Mouse (Mus musculus) kidney, postnatal 0 days (tissue): ENCODE measurements at regions not wholly inside any gene's neighbourhood (a gene's known extent, or its start where the extent isn't known, plus 50 kb on each side); places are given as distances from the start of the nearest gene placed in this dataset.

Source experiments
- ATAC-seq: fragments of 200-750 bp; cut with Nextera tagmentation; replicated peaks from 2 replicates; pipeline ENCODE4 v1.8.0; 2017; ENCODE audit warnings: low read depth, moderate number of reproducible peaks, moderate TSS enrichment, moderate library complexity; ENCODE audit not compliant: low FRiP score
- DNase-seq: peaks from one replicate; pipeline ENCODE4 v3.0.0-alpha.2; 2016; ENCODE audit warnings: low spot score
- H3K27ac ChIP-seq: fragments of 300-500 bp; sonication (generic); 2 replicates; pipeline ENCODE4 v1.5.1; 2014; ENCODE audit warnings: mild to moderate bottlenecking
- H3K27me3 ChIP-seq: fragments of 300-500 bp; sonication (generic); 2 replicates; pipeline ENCODE4 v1.6.1; 2014; ENCODE audit warnings: low read length, mixed read lengths; ENCODE audit not compliant: insufficient read depth
- H3K36me3 ChIP-seq: fragments of 300-500 bp; sonication (generic); 2 replicates; pipeline ENCODE4 v1.6.1; 2014; ENCODE audit warnings: low read length, mixed read lengths; ENCODE audit not compliant: insufficient read depth
- H3K4me1 ChIP-seq: fragments of 300-500 bp; sonication (generic); replicated peaks from 2 replicates; pipeline ENCODE4 v1.6.1; 2014; ENCODE audit warnings: antibody characterized with exemption, low read length, mixed read lengths; ENCODE audit not compliant: insufficient read depth
- H3K4me2 ChIP-seq: fragments of 300-500 bp; sonication (generic); 2 replicates; pipeline ENCODE4 v1.6.1; 2014; ENCODE audit warnings: mild to moderate bottlenecking, low read length, moderate library complexity, mixed read lengths
- H3K4me3 ChIP-seq: fragments of 300-500 bp; sonication (generic); replicated peaks from 2 replicates; pipeline ENCODE4 v1.5.1; 2014; ENCODE audit warnings: low read depth, low read length
- H3K9ac ChIP-seq: fragments of 300-500 bp; sonication (generic); 2 replicates; pipeline ENCODE4 v1.6.1; 2014; ENCODE audit warnings: low read depth, low read length
- H3K9me3 ChIP-seq: fragments of 300-500 bp; sonication (generic); replicated peaks from 2 replicates; pipeline ENCODE4 v1.6.1; 2016; ENCODE audit warnings: low read length, inconsistent platforms, mixed read lengths
- CTCF ChIP-seq: IDR thresholded peaks from 2 replicates; pipeline ENCODE4 v1.5.1; 2016; ENCODE audit warnings: antibody characterized with exemption, low read depth, mild to moderate bottlenecking, moderate library complexity
- WGBS: fragments of 180-500 bp; shearing (Covaris S2); extraction: QIAGEN DNeasy Blood & Tissue Kit; methylation state at CpG from one replicate; pipeline ENCODE4 v1.1.7; 2014; 5-methylcytosine and 5-hydroxymethylcytosine counted together

GRCm38 (mm10) chr9:63049290-63049689 lies 61.6 kb upstream of the Pias1 start:
- Histone ChIP-seq H3K9me3 (no peaks in the 10 kb centered on the region), H3K4me1 (no peaks in the 10 kb centered on the region), H3K4me3 (no peak overlapping the region), H3K27me3 (no peaks in the 10 kb centered on the region), H3K27ac (no peak overlapping the region), H3K36me3 (no peaks in the 10 kb centered on the region), H3K4me2 (no peak overlapping the region), H3K9ac (no peak overlapping the region)
- ATAC-seq (no peak), DNase-seq (no peak)
- 90% methylated on average over 5 of the region's 5 CpGs for WGBS
- no peak for TF ChIP-seq CTCF

DNA sequence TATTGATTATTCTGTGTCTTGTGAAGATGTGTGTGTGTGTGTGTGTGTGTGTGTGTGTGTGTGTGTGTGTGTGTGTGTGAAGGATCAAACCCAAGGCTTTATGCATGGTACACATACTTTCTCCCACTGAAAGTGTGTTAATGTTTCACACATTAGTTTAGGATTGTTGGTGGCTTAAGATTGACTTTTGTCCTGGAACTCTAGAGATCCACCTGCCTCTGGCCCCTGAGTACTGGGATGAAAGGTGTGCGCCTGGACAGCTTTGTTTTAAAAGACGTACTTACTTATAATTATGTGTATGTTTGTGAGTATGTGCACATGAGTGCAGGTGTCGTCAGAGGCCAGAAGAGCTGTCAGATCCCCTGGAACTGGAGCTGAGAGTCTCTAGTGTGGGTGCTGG lies 59.3 kb upstream of the Pias1 start:
- DNase-seq (no peak), ATAC-seq (no peak)
- H3K9ac ChIP-seq: no peak overlapping the region
- H3K4me2 ChIP-seq: no peak overlapping the region
- no peak overlapping the region for H3K4me3 ChIP-seq
- 0 out of 2 replicates have a peak, but pooled peaks cover 3% of the 10 kb centered on the region for H3K4me1 ChIP-seq
- no peaks in the 10 kb centered on the region for H3K27me3 ChIP-seq
- WGBS: 78% methylated on average over 3 of the region's 3 CpGs
- no peaks in the 10 kb centered on the region for H3K36me3 ChIP-seq
- TF ChIP-seq CTCF: no peak
- H3K9me3 ChIP-seq: no peaks in the 10 kb centered on the region
- no peak overlapping the region for H3K27ac ChIP-seq

DNA sequence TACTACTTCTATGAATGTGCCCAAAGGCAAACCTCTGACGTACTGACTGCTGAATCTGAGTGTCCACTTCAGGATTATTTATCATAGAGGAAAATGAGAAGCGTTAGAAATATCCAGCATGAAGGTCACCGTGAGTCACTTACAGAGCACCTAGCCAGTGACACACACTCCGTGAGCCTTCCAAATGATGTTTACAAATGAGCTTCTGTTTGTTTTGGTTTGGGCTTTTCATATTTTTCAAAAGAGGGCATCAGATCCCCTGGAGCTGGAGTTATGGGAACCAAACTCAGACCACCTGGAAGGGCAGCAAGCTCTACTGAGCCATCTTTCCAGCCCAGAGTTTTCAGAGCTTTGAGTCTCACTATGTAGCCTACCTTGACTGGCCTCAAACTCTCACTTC lies 57.8 kb upstream of the Pias1 start:
- no peak for ATAC-seq

DNA sequence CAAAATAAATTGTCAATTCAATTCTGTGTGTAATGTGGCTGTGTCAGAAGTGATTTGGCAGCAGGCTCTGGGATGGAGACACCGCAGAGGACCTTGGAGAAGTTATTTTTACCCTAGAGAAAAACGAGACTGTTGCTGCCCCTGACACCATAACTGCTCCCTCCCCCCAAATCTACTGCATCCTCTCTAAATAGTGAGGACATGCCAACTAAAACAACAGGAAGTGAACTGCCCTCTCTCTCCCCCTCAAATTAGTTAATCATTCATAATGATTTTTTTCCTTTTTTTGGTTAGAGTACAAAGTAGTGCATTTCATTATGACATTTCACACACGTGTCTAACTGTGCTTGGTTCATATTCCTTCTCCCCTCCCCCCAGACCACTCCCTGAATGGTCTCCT lies 55.6 kb upstream of the Pias1 start:
- 7% methylated on average over 3 of the region's 3 CpGs for WGBS
- peak; percentile 84 for DNase-seq
- ATAC-seq: no peak; the same call in 1 of the 2 replicates

More for the DNA sequence above, 57.8 kb upstream of the Pias1 start:
- Histone ChIP-seq H3K27me3 (no peaks in the 10 kb centered on the region), H3K36me3 (no peaks in the 10 kb centered on the region), H3K9ac (no peak overlapping the region), H3K4me1 (0 out of 2 replicates have a peak, but pooled peaks cover 3% of the 10 kb centered on the region), H3K9me3 (no peaks in the 10 kb centered on the region), H3K4me3 (no peak overlapping the region), H3K27ac (no peak overlapping the region), H3K4me2 (no peak overlapping the region)
- TF ChIP-seq CTCF: no peak
- 95% methylated on average over 4 of the region's 4 CpGs for WGBS
- DNase-seq: no peak

DNA sequence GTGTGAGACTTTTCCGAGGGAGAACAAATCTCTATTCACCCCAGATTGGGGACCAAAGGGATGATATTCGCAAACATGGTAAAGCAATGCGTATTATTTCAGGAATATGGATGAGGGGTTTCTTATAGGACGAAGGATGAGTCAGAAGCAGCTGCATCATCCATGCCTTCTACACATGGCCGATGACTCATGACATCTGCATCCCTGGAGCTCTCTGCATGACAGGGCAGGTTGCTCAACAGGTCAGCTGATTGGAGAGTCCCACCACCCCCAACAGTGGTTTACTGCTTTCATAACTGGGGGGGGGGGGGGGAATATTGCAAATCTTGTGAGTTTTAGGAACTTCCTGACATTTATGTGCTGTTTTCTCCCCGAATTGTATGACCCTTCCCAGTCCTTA lies 50.3 kb upstream of the Pias1 start:
- Histone ChIP-seq H3K9me3 (no peaks in the 10 kb centered on the region), H3K27me3 (no peaks in the 10 kb centered on the region), H3K9ac (no peak overlapping the region), H3K4me1 (0 out of 2 replicates have a peak, but pooled peaks cover 3% of the 10 kb centered on the region), H3K27ac (no peak overlapping the region), H3K4me3 (no peak overlapping the region), H3K36me3 (no peaks in the 10 kb centered on the region), H3K4me2 (no peak overlapping the region)
- no peak for TF ChIP-seq CTCF
- WGBS: 78% methylated on average over 6 of the region's 6 CpGs
- DNase-seq (no peak), ATAC-seq (no peak)

More for the DNA sequence above, 55.6 kb upstream of the Pias1 start:
- Histone ChIP-seq H3K9me3 (no peaks in the 10 kb centered on the region), H3K27me3 (no peaks in the 10 kb centered on the region), H3K27ac (peak overlapping the region; percentile 19; the same call in 1 of the 2 replicates), H3K4me1 (0 out of 2 replicates have a peak, but pooled peaks cover 3% of the 10 kb centered on the region), H3K36me3 (no peaks in the 10 kb centered on the region), H3K4me3 (no peak overlapping the region), H3K4me2 (no peak overlapping the region), H3K9ac (no peak overlapping the region)
- TF ChIP-seq CTCF: no peak
